Mouse (Mus musculus) lung, postnatal 0 days (tissue): ENCODE measurements at regions not wholly inside any gene's neighbourhood (a gene's known extent, or its start where the extent isn't known, plus 50 kb on each side); places are given as distances from the start of the nearest gene placed in this dataset.

Experiments
- CTCF ChIP-seq: IDR thresholded peaks from 2 replicates; pipeline ENCODE4 v1.5.1; 2016; ENCODE audit warnings: antibody characterized with exemption, mild to moderate bottlenecking
- EP300 ChIP-seq: IDR thresholded peaks from 2 replicates; pipeline ENCODE4 v1.6.1; 2016; ENCODE audit warnings: antibody characterized with exemption, mild to moderate bottlenecking, control low read depth

DNA sequence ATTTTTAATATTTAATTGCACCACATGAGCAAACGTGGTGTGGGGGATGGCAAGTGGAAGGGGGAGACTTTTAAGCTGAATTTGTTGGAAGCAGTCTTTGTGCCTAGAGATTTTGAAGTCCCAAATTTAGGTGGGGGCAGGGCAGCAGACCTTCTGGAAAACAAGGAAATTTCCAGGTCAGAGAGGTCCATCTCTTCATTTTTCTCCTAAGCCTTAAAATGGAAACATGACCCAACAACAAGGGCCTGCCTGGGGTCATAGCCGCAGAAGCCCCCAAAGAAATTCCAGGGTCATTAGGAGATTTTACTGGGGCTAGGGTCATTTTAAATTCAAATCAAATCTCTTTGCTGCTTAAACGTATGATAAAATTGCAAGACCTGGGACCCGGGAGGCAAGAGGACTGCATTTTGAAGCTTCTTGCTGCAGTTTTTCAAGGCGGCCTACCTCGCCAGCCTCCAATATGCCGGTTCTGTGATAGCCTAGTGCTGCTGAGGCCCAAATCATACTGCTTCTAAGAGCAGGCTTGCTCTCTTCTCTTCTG is 490.0 kb downstream of the Prss52 start:
- TF ChIP-seq CTCF (no peak), EP300 (no peak)
